Mouse (Mus musculus) layer of hippocampus, postnatal 14 days (tissue): ENCODE measurements at regions not wholly inside any gene's neighbourhood (a gene's known extent, or its start where the extent isn't known, plus 50 kb on each side); places are given as distances from the start of the nearest gene placed in this dataset.
"Not testable (repeated sequence)": the region's sequence is repeated elsewhere in the genome, so short reads cannot be mapped to it uniquely, and the experiment has no call there.

Experiments used
- DNase-seq, 2 experiments: peaks; one replicate each; pipeline ENCODE4 v3.0.0; 2021 to 2022; ENCODE audit warnings: low spot score in 2 of 2, mixed read lengths in 1 of 2

GRCm38 (mm10) chr13:72280343-72280742 is 316.8 kb upstream of the Irx1 start:
- no peak for DNase-seq

DNA sequence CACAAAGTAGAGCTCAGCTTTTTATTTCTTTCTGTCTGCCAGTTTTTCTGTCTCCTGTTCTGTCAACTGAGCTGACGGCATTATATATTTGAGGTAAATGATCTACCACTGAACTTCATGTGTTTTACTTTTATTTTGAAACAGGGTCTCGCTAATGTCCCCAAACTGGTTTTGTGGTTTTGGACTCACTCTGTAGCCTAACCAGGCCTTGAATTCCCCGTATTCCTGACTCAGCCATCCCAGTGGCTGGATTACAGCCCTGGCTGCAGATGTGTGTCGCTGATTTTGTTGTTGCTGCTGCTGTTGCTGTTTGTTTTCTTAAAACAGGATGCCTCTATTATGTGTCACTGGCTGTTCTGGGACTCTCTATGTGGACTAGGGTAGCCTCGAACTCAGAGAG is 317.3 kb upstream of the Irx1 start:
- DNase-seq = no peak

GRCm38 (mm10) chr13:72282764-72283163 is 319.2 kb upstream of the Irx1 start:
- no peak for DNase-seq

DNA sequence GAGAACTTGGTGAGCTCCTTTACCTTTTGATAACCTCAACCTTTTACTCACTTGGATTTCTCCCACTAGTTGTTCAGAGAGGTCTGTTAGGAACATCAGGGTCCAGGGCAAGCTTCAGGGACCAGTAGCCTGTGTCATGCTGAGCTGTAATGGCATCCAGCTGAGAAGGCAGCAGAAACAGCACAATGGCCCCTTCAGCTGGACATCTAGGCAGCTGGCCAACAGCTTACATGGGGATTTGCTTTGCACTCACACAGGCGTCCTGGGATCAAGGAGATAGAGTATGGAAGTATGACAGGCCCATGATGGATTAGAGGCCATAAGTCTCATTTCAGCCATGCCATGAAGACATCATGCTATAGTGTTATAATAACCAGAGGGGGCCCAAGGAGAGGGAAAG is 320.2 kb upstream of the Irx1 start:
- no peak for DNase-seq

DNA sequence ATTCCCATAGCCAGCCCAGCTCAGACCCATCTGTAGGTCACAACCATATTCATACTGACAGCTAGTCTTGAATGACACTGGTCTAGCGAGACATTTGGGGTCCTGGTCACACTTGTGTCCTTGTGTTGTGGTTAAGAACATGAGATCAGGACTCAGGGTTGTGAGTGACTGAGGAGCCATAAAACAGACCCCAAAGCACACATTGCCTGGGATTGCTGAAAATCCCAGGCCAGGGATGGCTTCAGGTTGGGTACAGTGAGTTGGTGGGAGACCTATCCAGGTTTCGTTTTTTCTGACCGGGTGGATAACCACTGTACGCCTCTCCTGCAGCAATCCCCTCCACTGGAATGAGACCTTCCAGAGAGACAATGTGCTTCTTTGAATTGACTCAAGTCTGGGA is 322.8 kb upstream of the Irx1 start:
- no peak for DNase-seq

DNA sequence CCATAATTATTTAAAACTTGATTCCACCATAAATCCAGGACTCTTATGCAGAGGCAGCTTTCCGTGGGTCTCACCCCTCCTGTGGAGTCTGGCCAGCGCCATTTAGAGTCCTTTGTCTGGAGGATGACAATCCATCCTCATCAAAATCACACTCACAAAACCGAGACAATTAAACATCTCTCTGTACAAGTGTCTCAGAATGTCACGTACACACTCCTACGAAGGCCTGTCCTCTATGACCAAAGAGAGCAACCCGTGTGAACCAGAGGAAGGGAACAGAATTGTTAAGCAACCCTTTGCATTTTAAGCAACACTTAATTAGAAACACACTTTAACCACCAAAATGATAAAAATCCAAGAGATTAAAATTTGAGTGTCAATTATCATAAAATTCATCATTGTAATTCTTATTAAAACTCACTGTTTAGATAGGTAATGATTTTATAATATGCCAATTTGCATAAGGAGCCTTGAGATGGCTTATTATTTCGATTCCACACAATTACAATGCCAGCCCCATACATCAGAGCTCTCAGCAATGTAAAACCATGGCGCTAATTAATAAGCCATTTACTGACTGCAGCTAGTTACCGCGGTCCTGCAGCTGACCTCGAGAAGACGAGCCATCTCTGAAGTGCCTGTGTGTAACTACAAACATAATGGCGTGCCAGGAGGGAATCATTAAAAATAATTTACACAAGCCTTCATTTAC is 325.0 kb upstream of the Irx1 start:
- DNase-seq = no peak

GRCm38 (mm10) chr13:72289093-72289501 is 325.6 kb upstream of the Irx1 start:
- DNase-seq = no peak

DNA sequence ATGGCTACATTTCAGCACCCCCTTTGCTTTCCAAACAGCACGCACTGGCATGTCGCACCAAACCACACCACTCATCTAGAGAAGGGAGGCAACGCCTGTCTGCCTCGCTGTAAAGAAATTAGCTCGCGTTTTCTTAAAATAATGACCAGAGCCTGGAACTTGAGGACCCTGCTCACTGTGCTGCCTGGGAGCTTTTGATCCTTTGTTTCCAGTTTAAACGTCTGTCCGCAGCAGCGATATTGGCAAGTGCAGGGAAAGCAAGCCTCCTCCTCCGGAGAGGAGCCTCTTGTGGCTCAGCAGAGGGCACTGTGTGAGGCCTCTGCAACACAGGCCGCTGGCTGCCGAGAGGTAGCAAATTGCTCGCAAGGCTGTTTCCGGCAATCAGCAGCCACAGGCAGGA is 328.8 kb upstream of the Irx1 start:
- DNase-seq = no peak

GRCm38 (mm10) chr13:72293059-72293694 is 329.7 kb upstream of the Irx1 start:
- DNase-seq = no peak

DNA sequence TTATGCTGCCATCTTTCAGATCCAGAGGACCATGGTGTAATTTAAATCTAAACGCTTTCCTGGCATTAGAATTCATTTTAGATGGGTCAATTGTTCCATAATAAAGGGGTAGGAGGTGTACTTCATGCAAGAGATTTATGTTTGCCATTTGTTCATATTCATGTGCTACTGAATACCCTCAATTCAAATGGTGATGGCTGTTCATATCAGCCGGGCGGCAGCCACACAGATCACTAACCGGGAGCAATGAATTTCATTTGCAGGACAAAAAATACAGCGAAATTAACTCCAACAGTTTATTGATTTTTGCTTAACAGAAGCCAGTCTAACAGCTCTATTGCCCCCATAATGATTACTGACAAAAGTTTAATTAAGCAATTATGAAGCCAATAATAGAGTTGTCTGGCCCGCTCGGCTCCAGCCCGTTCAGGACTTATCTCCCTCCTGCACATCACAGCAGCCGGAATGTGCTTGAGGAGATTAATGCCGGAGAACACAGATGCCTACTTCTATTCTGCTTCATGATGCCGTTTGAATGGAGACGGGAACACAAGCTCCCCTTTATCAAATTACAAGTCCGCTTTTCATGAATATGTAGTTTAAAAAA is 330.3 kb upstream of the Irx2 start:
- DNase-seq = no peak

- no peak for DNase-seq
These were observed 329.0 kb upstream of the Irx2 start for GRCm38 (mm10) chr13:72299660-72300059.

- DNase-seq = no peak
These were observed 327.5 kb upstream of the Irx2 start for GRCm38 (mm10) chr13:72301114-72301513.

DNA sequence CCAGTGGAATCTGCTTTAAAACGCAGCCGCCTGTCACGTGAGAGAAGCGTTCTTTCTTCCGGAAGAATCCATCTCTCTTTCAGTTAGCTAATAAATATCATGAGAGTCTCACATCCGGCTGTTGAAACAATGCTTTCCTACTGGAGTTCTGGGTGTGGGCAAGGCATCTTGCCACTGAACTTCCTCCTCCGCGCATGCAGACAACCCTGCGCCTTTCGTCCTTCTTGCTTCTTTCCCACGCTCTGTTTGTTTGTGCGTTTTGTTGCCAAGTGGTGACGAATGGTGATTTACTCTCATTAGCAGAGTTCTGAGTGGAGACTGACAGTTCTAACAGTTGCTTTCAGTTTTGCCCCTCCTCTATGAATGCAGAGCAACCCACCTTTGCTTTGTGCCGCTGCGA is 326.8 kb upstream of the Irx2 start:
- no peak for DNase-seq

DNA sequence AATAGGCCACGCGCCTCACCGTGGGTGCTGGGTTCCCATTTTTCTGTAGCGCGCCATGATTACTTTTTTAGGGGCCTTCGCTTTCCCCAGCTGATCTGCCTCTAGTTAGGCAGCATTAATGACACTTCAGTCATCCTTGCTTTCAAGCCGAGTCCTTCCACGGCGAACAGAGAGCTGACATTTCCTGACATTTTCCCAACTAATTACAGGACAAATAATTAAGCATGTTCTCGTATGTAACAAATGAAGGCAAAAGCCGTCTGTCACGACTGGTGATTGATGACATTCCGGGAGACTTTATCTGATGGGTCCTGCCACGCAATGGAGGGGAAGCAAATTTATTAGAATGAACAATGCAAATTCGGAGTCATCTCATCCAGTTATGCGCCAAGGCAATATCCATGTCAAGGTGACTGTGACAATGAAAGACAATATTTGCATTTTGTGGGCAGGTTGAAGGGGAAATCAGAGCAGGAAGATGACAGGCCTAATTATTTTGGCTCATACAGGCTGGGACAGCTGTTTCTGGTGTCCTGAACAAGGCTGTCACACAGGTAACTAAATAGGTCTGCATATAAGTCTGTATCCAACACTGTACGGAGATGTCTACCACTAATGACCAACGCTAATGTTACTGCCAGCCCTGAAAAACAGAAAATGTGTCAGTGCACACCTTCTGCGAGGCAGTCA is 326.0 kb upstream of the Irx2 start:
- no peak for DNase-seq

GRCm38 (mm10) chr13:72303126-72303760 is 325.4 kb upstream of the Irx2 start:
- DNase-seq = no peak

GRCm38 (mm10) chr13:72324041-72324690 is 304.5 kb upstream of the Irx2 start:
- DNase-seq = no peak

DNA sequence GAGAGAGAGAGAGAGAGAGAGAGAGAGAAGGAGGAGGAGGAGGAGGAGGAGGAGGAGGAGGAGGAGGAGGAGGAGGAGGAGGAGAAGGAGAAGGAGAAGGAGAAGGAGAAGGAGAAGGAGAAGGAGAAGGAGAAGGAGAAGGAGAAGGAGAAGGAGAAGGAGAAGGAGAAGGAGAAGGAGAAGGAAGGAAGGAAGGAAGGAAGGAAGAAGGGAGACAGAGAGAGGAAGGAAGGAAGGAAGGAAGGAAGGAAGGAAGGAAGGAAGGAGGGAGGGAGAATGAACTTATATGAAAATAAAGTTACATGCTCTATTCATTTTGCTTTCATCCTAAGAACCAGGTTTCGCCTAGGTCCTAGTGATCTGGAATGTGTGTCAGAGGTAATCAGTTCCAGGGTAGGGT is 302.4 kb upstream of the Irx2 start:
- DNase-seq = not testable (repeated sequence)

GRCm38 (mm10) chr13:72345647-72346133 is 282.9 kb upstream of the Irx2 start:
- no peak for DNase-seq

- no peak for DNase-seq
These were observed 282.2 kb upstream of the Irx2 start for GRCm38 (mm10) chr13:72346207-72346943.

- DNase-seq = no peak
These were observed 281.6 kb upstream of the Irx2 start for GRCm38 (mm10) chr13:72346944-72347586.
